Mouse (Mus musculus): ENCODE results near the gene Fastk.

The Fastk gene

GRCm38 (mm10) chr5:24389011-24389657 lies 56.0 kb downstream of the Fastk start:
- DNase-seq: no peak
